Mouse (Mus musculus) liver, embryonic 14.5 days (tissue): Measurements from ENCODE around the gene Oxa1l.

ENCODE experiments used
- CTCF ChIP-seq: IDR thresholded peaks from 2 replicates; pipeline ENCODE4 v1.5.1; 2016; ENCODE audit warnings: antibody characterized with exemption, low read depth, control low read depth
- EP300 ChIP-seq: IDR thresholded peaks from 2 replicates; pipeline ENCODE4 v1.6.1; 2016; ENCODE audit warnings: antibody characterized with exemption, low read depth

- TF ChIP-seq CTCF (no peak), EP300 (no peak)
These were observed 25.5 kb downstream of the Oxa1l start for GRCm38 (mm10) chr14:54385968-54386618.
